Mouse (Mus musculus) forebrain, embryonic 12.5 days (tissue): ENCODE measurements around the gene Mllt10. TPM values are rescaled to one million over a fixed set of nuclear protein-coding genes. Genes with fewer than 3 reads are reported as not detected.

Experiments used
- ATAC-seq: fragments of 200-750 bp; cut with Nextera tagmentation; 2 replicates; pipeline ENCODE4 v1.8.0; 2017; ENCODE audit warnings: moderate TSS enrichment; ENCODE audit not compliant: low FRiP score
- H3K27ac ChIP-seq: fragments of 300-500 bp; sonication (generic); 2 replicates; pipeline ENCODE4 v1.5.1; 2016; ENCODE audit warnings: mild to moderate bottlenecking
- H3K27me3 ChIP-seq: fragments of 300-500 bp; sonication (generic); 2 replicates; pipeline ENCODE4 v1.6.1; 2016; ENCODE audit warnings: mild to moderate bottlenecking
- H3K36me3 ChIP-seq: fragments of 300-500 bp; sonication (generic); replicated peaks from 2 replicates; pipeline ENCODE4 v1.6.1; 2016; ENCODE audit warnings: mild to moderate bottlenecking
- H3K4me1 ChIP-seq: fragments of 300-500 bp; sonication (generic); 2 replicates; pipeline ENCODE4 v1.6.1; 2016
- H3K4me2 ChIP-seq: fragments of 300-500 bp; sonication (generic); 2 replicates; pipeline ENCODE4 v1.6.1; 2016; ENCODE audit warnings: mild to moderate bottlenecking, moderate library complexity
- H3K4me3 ChIP-seq: fragments of 300-500 bp; sonication (generic); replicated peaks from 2 replicates; pipeline ENCODE4 v1.5.1; 2016; ENCODE audit warnings: mild to moderate bottlenecking
- H3K9ac ChIP-seq: fragments of 300-500 bp; sonication (generic); 2 replicates; pipeline ENCODE4 v1.6.1; 2016; ENCODE audit warnings: mild to moderate bottlenecking
- H3K9me3 ChIP-seq: fragments of 300-500 bp; sonication (generic); 2 replicates; pipeline ENCODE4 v1.6.1; 2016
- WGBS: fragments of 180-500 bp; shearing (Covaris S2); methylation state at CpG from one replicate; pipeline ENCODE4 v1.1.7; 2016; 5-methylcytosine and 5-hydroxymethylcytosine counted together
- polyA plus RNA-seq: library from polyadenylated mRNA; unstranded; fragments of >200 nt; fragmentation: Nextera tagmentation; extraction: Ambion mirVana; gene quantifications from 2 replicates; pipeline ENCODE4 v1.2.1, GENCODE M21; 2016

Mllt10 gene
- polyA plus RNA-seq, 1 experiment from 2014 or later, result 76.8 TPM

DNA sequence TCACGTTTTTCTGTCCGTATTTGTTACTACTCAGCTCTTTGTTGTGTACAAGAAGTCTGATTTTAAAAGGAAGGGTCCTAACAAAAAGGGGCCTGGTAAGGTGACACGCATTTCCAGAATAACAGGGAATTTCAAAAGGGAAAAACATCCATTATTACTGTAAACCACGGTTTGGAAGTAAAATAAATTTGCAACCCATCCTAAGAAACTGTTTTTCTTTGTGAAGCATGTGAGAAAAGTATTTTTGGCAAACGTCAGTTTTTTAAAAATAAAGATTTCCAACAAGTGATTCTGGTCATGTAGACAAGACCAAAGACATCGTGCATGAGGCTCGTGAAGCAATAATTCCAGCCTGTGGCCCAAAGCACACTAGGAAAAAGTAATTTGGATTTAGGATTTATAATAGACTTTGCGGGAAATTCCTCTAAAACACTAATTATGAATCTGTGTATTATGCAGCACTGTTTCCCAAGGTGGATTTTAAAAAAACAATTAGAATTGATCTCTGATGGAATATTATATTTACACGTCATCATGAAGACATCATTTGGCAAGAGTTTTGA lies 3.2 kb downstream of the Mllt10 start:
- WGBS, result 5% methylated on average over 9 of the region's 9 CpGs
- Histone ChIP-seq H3K27ac (peak overlapping the region; percentile 99), H3K9ac (peak overlapping the region; percentile 98), H3K4me1 (peaks cover 28% of the 10 kb centered on the region), H3K4me2 (peak overlapping the region; percentile 96), H3K4me3 (peak overlapping the region; percentile 48), H3K9me3 (no peaks in the 10 kb centered on the region), H3K27me3 (no peaks in the 10 kb centered on the region), H3K36me3 (no peaks in the 10 kb centered on the region)
- no peak for ATAC-seq

DNA sequence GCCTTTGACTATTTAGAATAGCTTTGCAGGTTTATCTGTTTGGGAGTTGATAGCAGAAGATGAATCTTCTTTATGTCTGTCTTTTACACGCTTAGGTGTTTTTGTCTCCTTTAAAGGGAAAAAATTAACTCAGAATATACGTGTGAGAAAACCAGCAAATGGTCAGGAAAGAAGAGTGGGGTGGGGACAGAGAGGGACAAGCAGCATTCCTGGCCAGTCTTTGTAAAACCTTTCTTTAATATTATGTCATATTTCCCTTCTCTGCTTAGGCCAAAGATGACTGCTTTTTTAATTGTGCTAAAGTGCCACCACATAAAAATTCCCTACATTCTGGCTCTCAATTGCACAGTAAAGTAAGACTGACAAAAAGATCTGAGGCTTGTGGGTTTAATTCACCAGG lies 4.0 kb downstream of the Mllt10 start:
- no peaks in the 10 kb centered on the region for H3K36me3 ChIP-seq
- peak overlapping the region; percentile 96 for H3K4me2 ChIP-seq
- H3K4me3 ChIP-seq, result 0 out of 2 replicates have a peak overlapping the region, but pooled peaks have one; percentile 48
- H3K27me3 ChIP-seq, result no peaks in the 10 kb centered on the region
- peaks cover 20% of the 10 kb centered on the region for H3K4me1 ChIP-seq
- WGBS, result 16% methylated on average over 2 of the region's 2 CpGs
- H3K9me3 ChIP-seq, result no peaks in the 10 kb centered on the region
- H3K9ac ChIP-seq, result peak overlapping the region; percentile 98
- H3K27ac ChIP-seq, result 0 out of 2 replicates have a peak overlapping the region, but pooled peaks have one; percentile 36
- no peak for ATAC-seq

DNA sequence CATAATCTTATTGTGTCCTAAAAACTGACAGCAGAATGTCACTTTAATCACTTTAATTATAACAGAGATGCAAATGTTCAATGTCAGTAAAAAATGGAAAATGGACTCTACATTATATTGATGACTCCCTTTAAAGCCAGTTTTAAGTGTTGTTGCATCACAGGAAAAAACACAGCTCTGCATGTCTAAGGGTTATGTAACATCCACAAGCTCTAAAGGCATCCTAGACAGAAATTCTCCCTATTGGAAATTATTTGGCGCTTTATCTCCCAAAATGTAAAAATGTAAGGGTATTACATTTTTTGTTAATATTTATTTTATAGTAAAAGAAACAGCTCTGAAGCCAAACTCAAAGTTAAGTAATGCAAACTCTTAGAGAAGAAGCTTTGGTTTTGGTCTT lies 4.9 kb downstream of the Mllt10 start:
- H3K9me3 ChIP-seq, result no peaks in the 10 kb centered on the region
- H3K27me3 ChIP-seq, result no peaks in the 10 kb centered on the region
- no peaks in the 10 kb centered on the region for H3K36me3 ChIP-seq
- no peak overlapping the region for H3K4me3 ChIP-seq
- ATAC-seq, result no peak
- H3K27ac ChIP-seq, result no peak overlapping the region
- no peak overlapping the region for H3K4me2 ChIP-seq
- peaks cover 13% of the 10 kb centered on the region for H3K4me1 ChIP-seq
- WGBS, result 57% methylated on average over 1 of the region's 1 CpGs
- no peak overlapping the region for H3K9ac ChIP-seq

GRCm38 (mm10) chr2:18060396-18060795 lies 5.4 kb downstream of the Mllt10 start:
- Histone ChIP-seq H3K9me3 (no peaks in the 10 kb centered on the region), H3K4me2 (peak overlapping the region; percentile 27; the same call in 1 of the 2 replicates), H3K4me3 (no peak overlapping the region), H3K4me1 (peaks cover 13% of the 10 kb centered on the region), H3K27me3 (no peaks in the 10 kb centered on the region), H3K27ac (no peak overlapping the region), H3K36me3 (no peaks in the 10 kb centered on the region), H3K9ac (no peak overlapping the region)
- WGBS, result 43% methylated on average over 1 of the region's 1 CpGs
- ATAC-seq, result no peak

DNA sequence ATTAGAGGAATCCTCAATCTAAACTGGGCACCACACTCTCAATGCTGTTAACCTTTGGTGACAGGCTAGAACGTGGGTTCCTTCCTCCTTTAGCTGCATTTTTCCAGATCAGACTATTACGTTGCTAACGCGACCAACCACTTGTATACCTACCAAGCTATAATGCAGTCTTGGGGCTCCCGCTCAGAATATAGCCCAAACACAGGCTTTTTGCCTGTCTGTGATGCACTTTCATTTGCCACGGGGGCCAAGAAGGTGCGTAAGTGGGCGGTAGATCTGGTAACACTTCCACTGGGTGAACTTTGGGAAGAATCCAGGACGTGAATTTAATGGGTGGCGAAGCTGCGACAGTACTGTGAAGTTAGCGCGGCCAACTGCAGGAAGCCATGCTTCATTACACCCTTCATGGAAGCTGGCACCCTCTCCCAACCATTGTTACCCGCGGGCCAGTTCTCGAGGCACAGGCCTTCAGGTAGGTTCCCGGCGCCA lies 8.8 kb downstream of the Mllt10 start:
- H3K4me3 ChIP-seq, result peak overlapping the region; percentile 86
- WGBS, result under 1% methylated on average over 18 of the region's 18 CpGs
- peak overlapping the region; percentile 100 for H3K27ac ChIP-seq
- H3K27me3 ChIP-seq, result no peaks in the 10 kb centered on the region
- H3K9ac ChIP-seq, result peak overlapping the region; percentile 99
- no peaks in the 10 kb centered on the region for H3K9me3 ChIP-seq
- H3K4me2 ChIP-seq, result peak overlapping the region; percentile 92
- H3K4me1 ChIP-seq, result peaks cover 24% of the 10 kb centered on the region
- ATAC-seq, result peak; percentile 59
- 0 out of 2 replicates have a peak, but pooled peaks cover 7% of the 10 kb centered on the region for H3K36me3 ChIP-seq

DNA sequence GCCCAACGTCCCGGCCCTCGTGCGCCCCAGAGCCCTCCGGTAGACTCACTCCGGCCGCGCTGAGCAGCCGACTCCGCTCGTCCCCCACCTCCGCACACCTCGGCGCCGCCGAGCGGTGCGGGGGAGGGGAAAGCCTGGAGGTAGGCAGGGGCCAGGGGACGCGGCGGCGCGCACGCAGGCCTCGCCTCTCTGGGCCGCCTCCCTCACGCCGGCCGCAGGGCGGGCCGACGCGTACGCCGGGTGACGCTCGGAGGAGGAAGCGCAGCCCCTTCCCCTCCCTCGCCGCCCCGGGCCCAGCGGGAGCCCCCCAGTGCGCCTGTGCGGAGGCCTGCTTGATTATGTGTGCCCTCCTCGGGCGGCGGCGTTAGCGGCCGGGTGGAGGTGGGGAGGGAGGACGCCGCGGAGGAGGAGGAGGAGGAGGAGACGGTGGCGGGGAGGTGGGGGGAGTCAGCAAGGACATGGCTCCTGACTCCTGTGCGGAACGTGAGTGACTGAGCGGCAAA lies 9.4 kb downstream of the Mllt10 start:
- peak overlapping the region; percentile 86 for H3K4me3 ChIP-seq
- H3K27me3 ChIP-seq, result no peaks in the 10 kb centered on the region
- H3K4me2 ChIP-seq, result peak overlapping the region; percentile 92
- peaks cover 18% of the 10 kb centered on the region for H3K4me1 ChIP-seq
- ATAC-seq, result peak; percentile 96
- H3K36me3 ChIP-seq, result 0 out of 2 replicates have a peak, but pooled peaks cover 7% of the 10 kb centered on the region
- under 1% methylated on average over 39 of the region's 58 CpGs for WGBS
- H3K9ac ChIP-seq, result peak overlapping the region; percentile 99
- peak overlapping the region; percentile 100 for H3K27ac ChIP-seq
- H3K9me3 ChIP-seq, result no peaks in the 10 kb centered on the region

GRCm38 (mm10) chr2:18064941-18065707 lies 10.1 kb downstream of the Mllt10 start:
- peak overlapping the region; percentile 92 for H3K4me2 ChIP-seq
- peak overlapping the region; percentile 100 for H3K27ac ChIP-seq
- H3K9me3 ChIP-seq, result no peaks in the 10 kb centered on the region
- no peaks in the 10 kb centered on the region for H3K27me3 ChIP-seq
- peak overlapping the region; percentile 86 for H3K4me3 ChIP-seq
- 0 out of 2 replicates have a peak, but pooled peaks cover 7% of the 10 kb centered on the region for H3K36me3 ChIP-seq
- under 1% methylated on average over 60 of the region's 85 CpGs for WGBS
- peak overlapping the region; percentile 99 for H3K9ac ChIP-seq
- H3K4me1 ChIP-seq, result peaks cover 17% of the 10 kb centered on the region
- peak; percentile 76 for ATAC-seq

DNA sequence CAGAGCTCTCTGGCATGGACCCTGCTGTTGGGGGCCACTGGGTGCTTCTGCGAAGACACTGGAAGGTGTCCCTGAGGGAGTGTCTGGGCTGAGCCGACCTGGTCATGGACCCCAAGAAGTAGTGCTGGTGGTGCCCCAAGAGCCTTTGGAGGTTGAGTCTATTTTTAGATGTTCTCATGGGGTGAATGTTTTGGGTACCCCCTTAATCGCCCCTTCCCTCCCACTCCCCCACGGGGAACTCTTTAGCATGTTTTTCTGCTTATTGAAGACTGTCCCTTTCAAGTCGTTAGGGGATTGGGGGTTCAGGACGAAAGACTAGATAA lies 10.6 kb downstream of the Mllt10 start:
- peak overlapping the region; percentile 99 for H3K9ac ChIP-seq
- no peak for ATAC-seq
- peak overlapping the region; percentile 100 for H3K27ac ChIP-seq
- peak overlapping the region; percentile 92 for H3K4me2 ChIP-seq
- peak overlapping the region; percentile 86 for H3K4me3 ChIP-seq
- WGBS, result 2% methylated on average over 6 of the region's 6 CpGs
- H3K9me3 ChIP-seq, result no peaks in the 10 kb centered on the region
- H3K4me1 ChIP-seq, result peaks cover 17% of the 10 kb centered on the region
- 0 out of 2 replicates have a peak, but pooled peaks cover 7% of the 10 kb centered on the region for H3K36me3 ChIP-seq
- no peaks in the 10 kb centered on the region for H3K27me3 ChIP-seq

DNA sequence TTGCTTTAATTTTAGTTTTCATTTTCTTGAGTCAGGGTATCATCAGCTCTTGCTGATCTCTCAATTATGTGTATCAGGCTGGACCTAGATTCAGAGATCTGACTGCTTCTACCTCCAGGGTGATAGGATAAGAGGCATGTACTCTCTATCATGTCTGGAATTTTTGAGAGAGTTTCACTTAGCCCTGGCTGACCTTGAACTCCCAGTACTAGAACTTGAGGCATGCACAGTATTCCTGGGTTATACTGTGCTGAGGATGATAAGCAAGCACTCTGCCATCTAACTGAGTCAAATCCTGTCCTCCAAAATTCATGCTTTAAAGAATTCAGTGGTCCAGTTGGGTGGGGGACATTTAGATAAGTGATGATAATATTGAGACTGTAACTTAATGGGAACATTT lies 11.4 kb downstream of the Mllt10 start:
- Histone ChIP-seq H3K36me3 (peaks cover 10% of the 10 kb centered on the region; the same call in 1 of the 2 replicates), H3K27ac (no peak overlapping the region), H3K4me3 (peak overlapping the region; percentile 86), H3K27me3 (no peaks in the 10 kb centered on the region), H3K9ac (peak overlapping the region; percentile 99; the same call in 1 of the 2 replicates), H3K4me1 (peaks cover 17% of the 10 kb centered on the region), H3K9me3 (no peaks in the 10 kb centered on the region), H3K4me2 (peak overlapping the region; percentile 92)
- no peak for ATAC-seq

DNA sequence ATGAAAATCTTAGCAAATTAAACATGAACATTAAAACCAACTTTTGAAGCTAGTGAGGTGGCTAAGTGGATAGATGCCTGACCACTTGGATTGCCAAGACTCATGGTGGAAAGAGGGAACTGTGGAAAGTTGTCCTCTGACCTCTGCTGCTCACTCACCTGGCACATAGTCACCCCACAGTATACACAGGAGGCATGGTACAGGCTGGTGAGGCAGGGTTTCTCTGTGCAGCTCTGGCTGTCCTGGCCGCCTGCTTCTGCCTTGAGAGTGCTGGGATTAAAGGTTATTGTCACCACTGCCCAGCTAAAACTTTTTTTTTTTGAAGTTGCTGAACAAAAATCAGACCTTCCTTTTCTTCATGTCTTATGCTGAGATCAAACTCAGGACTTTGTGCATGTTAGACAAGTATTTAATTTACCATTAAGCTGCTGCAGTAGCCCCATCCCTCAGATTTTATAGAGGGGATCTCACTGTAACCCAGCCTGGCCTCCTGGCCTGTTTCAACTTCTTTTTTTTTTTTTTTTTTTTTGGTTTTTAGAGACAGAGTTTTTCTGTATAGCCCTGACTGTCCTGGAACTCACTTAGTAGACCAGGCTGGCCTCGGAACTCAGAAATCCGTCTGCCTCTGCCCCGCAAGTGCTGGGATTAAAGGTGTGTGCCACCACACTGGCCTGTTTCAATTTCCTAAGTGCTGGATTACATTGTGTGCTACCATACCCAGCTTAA lies 13.2 kb downstream of the Mllt10 start:
- no peak overlapping the region for H3K4me2 ChIP-seq
- H3K27ac ChIP-seq, result no peak overlapping the region
- no peaks in the 10 kb centered on the region for H3K27me3 ChIP-seq
- H3K4me3 ChIP-seq, result no peak overlapping the region
- no peaks in the 10 kb centered on the region for H3K9me3 ChIP-seq
- 85% methylated on average over 4 of the region's 4 CpGs for WGBS
- peaks cover 17% of the 10 kb centered on the region for H3K4me1 ChIP-seq
- H3K36me3 ChIP-seq, result peaks cover 20% of the 10 kb centered on the region
- H3K9ac ChIP-seq, result no peak overlapping the region
- ATAC-seq, result no peak

- H3K9ac ChIP-seq, result no peak overlapping the region
- H3K27me3 ChIP-seq, result no peaks in the 10 kb centered on the region
- no peak overlapping the region for H3K27ac ChIP-seq
- WGBS, result 90% methylated on average over 2 of the region's 2 CpGs
- peaks cover 32% of the 10 kb centered on the region for H3K36me3 ChIP-seq
- H3K9me3 ChIP-seq, result no peaks in the 10 kb centered on the region
- no peak overlapping the region for H3K4me2 ChIP-seq
- no peak overlapping the region for H3K4me3 ChIP-seq
- ATAC-seq, result no peak
- peaks cover 5% of the 10 kb centered on the region; the same call in 1 of the 2 replicates for H3K4me1 ChIP-seq
Observed at GRCm38 (mm10) chr2:18071947-18072346, 16.9 kb downstream of the Mllt10 start.
